Mouse (Mus musculus) heart, embryonic 10.5 days (tissue): ENCODE results near the gene Tnik. TPM values are rescaled to one million over a fixed set of nuclear protein-coding genes. Genes with fewer than 3 reads are reported as not detected.

Experiments
- DNase-seq: peaks from one replicate; pipeline ENCODE4 v3.0.0-alpha.2; 2017; ENCODE audit warnings: low spot score
- H3K27ac ChIP-seq: fragments of 300-500 bp; sonication (generic); 2 replicates; pipeline ENCODE4 v1.5.1; 2016; ENCODE audit warnings: mild to moderate bottlenecking
- H3K27me3 ChIP-seq: fragments of 300-500 bp; sonication (generic); 2 replicates; pipeline ENCODE4 v1.6.1; 2016; ENCODE audit warnings: mild to moderate bottlenecking; ENCODE audit not compliant: poor library complexity, insufficient read depth, severe bottlenecking
- H3K36me3 ChIP-seq: fragments of 300-500 bp; sonication (generic); 2 replicates; pipeline ENCODE4 v1.6.1; 2016; ENCODE audit warnings: mild to moderate bottlenecking, moderate library complexity
- H3K4me1 ChIP-seq: fragments of 300-500 bp; sonication (generic); 2 replicates; pipeline ENCODE4 v1.6.1; 2016; ENCODE audit warnings: mild to moderate bottlenecking
- H3K4me3 ChIP-seq: fragments of 300-500 bp; sonication (generic); 2 replicates; pipeline ENCODE4 v1.5.1; 2016; ENCODE audit warnings: mild to moderate bottlenecking, moderate library complexity
- H3K9me3 ChIP-seq: fragments of 300-500 bp; sonication (generic); 2 replicates; pipeline ENCODE4 v1.6.1; 2016; ENCODE audit warnings: mild to moderate bottlenecking, moderate library complexity
- WGBS: fragments of 180-500 bp; shearing (Covaris S2); methylation state at CpG from one replicate; pipeline ENCODE4 v1.1.7; 2016; 5-methylcytosine and 5-hydroxymethylcytosine counted together
- polyA plus RNA-seq: library from polyadenylated mRNA; unstranded; fragments of >200 nt; fragmentation: Nextera tagmentation; extraction: Ambion mirVana; gene quantifications from 2 replicates; pipeline ENCODE4 v1.2.1, GENCODE M21; 2016

Gene Tnik
- polyA plus RNA-seq, 1 experiment from 2014 or later, result 5.9 TPM

DNA sequence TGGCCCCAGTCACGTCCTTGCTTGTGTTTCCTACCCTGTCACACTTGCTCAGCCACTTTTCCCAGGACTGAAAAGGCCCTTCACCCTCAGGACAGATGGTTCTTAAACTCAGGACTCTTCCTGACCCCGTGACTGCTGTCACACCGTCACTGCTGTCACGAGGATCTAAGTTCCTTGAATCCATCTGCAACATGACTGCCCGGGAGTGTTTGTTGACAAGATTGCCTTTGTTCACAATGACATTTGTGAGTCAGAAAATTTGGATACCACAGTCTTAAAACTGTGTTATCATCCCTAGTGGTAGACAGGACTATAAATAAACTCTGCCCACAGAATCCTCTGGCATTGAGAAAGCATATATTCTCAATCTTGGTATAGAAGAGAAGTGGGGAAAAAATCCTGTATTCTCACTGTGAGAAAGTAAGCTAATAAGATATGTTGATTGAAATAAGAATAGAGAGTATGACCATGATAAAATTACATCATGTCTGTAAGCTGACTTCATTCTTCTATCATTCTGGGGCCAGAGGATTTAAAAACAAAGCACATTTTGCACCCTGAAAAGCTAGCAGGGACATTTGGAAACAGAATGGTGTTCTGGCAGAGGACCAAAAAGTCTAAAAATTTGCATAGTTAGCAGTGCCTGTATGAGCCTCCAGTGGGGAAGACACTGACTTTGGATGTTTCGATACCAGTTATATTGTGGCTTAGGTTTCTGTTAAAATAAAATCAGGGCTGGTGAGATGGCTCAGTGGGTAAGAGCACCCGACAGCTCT, 293.0 kb downstream of the Tnik start:
- Histone ChIP-seq H3K27ac (0 out of 2 replicates have a peak overlapping the region, but pooled peaks have one; percentile 23), H3K9me3 (no peaks in the 10 kb centered on the region)
- 51% methylated on average over 7 of the region's 7 CpGs for WGBS

DNA sequence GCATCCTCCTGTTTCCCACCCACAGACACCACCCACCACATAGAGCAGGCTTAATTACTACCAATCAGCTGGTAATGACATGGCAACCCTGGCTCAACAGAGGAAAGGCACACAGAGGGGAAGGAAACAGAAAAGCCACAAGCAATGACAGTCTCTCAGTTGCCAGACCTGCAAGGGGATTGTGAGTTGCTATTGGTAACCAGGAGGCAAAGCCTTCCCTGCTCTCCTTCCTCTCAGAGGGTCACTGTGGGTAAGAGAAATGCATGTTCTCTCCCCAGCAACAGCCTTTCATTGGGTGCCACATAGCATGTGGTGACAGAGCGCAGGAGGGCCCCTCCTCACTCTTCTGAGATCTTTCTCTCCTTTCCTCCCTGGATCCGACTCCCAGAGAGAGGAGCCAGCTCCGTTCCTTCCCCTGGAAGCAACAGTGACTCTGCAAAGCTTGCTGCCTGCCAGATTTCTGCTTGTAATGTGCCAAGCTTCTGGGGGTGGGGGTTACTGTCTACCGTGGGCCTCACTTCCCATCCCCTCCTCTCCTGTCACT, 295.4 kb downstream of the Tnik start:
- Histone ChIP-seq H3K4me3 (no peak overlapping the region), H3K4me1 (peaks cover 19% of the 10 kb centered on the region), H3K9me3 (no peaks in the 10 kb centered on the region), H3K27me3 (no peaks in the 10 kb centered on the region; the same call in 1 of the 2 replicates), H3K27ac (no peak overlapping the region; the same call in 1 of the 2 replicates), H3K36me3 (no peaks in the 10 kb centered on the region)
- no peak for DNase-seq
- WGBS, result 45% methylated on average over 4 of the region's 4 CpGs

More for the DNA sequence above, 293.0 kb downstream of the Tnik start:
- Histone ChIP-seq H3K27me3 (no peaks in the 10 kb centered on the region; the same call in 1 of the 2 replicates), H3K4me1 (peaks cover 19% of the 10 kb centered on the region), H3K36me3 (no peaks in the 10 kb centered on the region), H3K4me3 (no peak overlapping the region)
- no peak for DNase-seq

DNA sequence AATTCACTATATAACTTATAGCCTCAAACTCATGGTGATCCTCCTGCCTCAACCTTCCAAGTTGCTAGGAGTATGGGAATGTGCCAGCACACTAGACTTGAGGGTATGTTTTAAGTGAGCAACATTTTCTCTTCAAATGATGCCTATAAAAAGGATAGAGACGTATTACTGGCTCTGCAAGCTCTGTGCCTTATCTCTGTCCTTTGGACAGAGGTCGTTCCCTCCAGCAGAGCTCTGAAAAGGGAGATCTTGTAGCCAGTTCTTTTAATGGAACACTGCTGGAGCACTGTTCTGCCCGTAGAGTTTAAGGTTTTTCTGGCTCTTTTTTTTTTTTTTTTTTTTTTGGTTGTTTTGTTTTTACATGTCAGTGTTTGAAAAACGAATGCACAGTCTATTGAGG, 298.4 kb downstream of the Tnik start:
- Histone ChIP-seq H3K9me3 (no peaks in the 10 kb centered on the region), H3K27ac (no peak overlapping the region), H3K4me3 (no peak overlapping the region), H3K27me3 (no peaks in the 10 kb centered on the region; the same call in 1 of the 2 replicates), H3K36me3 (no peaks in the 10 kb centered on the region), H3K4me1 (peaks cover 7% of the 10 kb centered on the region; the same call in 1 of the 2 replicates)
- 34% methylated on average over 4 of the region's 4 CpGs for WGBS
- DNase-seq, result no peak

DNA sequence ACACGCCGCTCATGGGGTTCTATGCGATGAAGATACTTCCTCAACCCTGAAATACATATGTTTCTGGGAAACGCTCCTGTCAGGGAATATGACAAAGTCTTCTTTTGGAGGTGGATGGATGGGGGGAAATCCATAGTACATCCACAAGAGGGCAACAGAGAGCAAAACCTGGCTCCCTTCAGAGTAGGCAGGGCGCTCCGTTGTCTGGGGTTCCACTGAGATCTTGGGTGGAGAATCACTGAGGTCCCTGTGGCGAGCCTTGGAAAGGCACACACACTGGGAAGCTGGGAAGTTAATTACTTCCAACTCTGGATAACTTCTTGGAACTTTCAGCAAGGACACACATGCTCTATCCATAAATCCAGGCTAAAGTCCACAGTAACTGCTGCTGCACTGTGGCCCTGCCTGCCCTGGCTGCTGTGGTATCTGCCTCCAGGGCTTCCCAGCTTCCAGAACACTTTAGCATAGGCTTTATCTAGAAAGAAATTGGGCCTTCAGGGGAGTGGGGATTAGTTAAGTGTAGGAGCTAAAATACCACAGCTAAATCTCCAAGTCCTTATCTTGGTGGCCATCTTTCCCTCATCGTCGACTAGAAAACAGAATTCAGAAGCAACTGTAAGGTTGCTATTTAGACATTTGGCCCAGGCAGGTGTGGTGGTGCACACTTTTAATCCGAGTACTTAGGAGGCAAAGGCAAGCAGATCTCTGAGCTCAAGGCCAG, 299.8 kb downstream of the Tnik start:
- no peak for DNase-seq
- H3K27ac ChIP-seq, result no peak overlapping the region
- peaks cover 7% of the 10 kb centered on the region; the same call in 1 of the 2 replicates for H3K4me1 ChIP-seq
- H3K36me3 ChIP-seq, result no peaks in the 10 kb centered on the region
- no peaks in the 10 kb centered on the region for H3K27me3 ChIP-seq
- WGBS, result 63% methylated on average over 10 of the region's 10 CpGs
- H3K4me3 ChIP-seq, result no peak overlapping the region
- H3K9me3 ChIP-seq, result no peaks in the 10 kb centered on the region

DNA sequence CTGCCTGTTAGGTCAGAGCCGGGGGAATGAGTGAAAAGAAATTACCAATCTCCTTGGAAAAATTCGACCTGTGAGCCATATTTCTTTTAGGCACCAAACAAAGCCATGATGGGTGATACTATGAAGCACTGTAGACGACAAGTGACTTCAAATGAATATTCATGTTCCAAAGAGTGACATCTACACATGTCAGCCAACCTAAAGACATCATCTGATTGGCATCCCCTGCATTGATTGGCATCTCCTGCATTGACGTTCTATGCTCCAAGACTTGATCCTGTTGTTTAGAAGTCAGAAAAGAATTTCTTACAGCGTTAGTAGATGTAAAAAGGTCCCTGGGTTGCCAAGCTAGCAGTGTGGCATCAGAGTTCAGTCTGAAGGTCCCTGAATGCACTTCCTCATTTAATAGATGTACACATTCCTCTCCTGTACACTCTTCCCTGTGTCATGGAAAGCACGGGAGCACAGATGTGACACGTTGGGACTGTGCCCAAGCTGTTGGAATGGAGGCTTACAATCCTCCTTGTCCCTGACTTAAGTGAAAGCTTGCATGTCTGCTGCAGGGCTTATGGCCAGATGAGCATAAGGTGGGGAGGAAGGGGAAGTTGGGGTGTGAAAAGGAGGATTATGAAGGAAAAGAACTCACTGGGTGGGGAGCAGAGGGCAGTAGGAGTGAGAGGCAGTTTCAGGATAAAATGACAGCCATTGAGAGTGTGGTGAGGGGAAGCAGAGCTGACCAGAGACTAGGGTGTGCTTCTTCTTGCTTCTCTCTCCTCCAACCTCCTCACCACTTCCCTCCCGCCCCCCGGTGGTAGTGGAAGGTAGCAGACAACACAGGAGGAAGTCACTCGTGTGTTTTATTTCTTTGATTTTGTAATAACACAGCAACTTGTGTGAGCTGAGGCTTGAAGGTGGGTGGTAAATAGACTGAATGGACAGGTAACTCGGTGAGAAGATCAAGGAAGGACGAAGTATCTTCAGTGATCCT, 301.6 kb downstream of the Tnik start:
- no peak for DNase-seq
- no peaks in the 10 kb centered on the region for H3K9me3 ChIP-seq
- no peaks in the 10 kb centered on the region for H3K36me3 ChIP-seq
- no peaks in the 10 kb centered on the region for H3K27me3 ChIP-seq
- no peaks in the 10 kb centered on the region for H3K4me1 ChIP-seq
- H3K4me3 ChIP-seq, result no peak overlapping the region
- no peak overlapping the region for H3K27ac ChIP-seq
- WGBS, result 76% methylated on average over 12 of the region's 12 CpGs

DNA sequence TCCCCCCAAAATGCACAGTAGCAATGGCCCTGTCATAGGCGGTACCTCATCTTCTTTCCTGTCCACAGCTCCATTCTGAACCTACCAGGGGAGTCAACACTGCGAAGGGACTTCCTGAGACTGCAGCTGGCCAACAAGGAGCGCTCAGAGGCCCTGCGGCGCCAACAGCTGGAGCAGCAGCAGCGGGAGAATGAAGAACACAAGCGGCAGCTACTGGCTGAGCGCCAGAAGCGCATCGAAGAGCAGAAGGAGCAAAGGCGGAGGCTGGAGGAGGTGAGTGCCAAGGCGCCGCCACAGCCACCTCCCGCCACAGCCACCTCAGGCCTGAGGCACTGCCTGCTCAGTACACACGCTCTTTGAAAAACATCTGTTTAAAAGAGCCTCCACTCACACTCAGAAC, 314.3 kb downstream of the Tnik start:
- WGBS, result 18% methylated on average over 15 of the region's 15 CpGs
- H3K4me1 ChIP-seq, result peaks cover 7% of the 10 kb centered on the region
- DNase-seq, result no peak
- no peaks in the 10 kb centered on the region for H3K27me3 ChIP-seq
- no peaks in the 10 kb centered on the region for H3K9me3 ChIP-seq
- H3K27ac ChIP-seq, result no peak overlapping the region
- no peak overlapping the region for H3K4me3 ChIP-seq
- H3K36me3 ChIP-seq, result no peaks in the 10 kb centered on the region

DNA sequence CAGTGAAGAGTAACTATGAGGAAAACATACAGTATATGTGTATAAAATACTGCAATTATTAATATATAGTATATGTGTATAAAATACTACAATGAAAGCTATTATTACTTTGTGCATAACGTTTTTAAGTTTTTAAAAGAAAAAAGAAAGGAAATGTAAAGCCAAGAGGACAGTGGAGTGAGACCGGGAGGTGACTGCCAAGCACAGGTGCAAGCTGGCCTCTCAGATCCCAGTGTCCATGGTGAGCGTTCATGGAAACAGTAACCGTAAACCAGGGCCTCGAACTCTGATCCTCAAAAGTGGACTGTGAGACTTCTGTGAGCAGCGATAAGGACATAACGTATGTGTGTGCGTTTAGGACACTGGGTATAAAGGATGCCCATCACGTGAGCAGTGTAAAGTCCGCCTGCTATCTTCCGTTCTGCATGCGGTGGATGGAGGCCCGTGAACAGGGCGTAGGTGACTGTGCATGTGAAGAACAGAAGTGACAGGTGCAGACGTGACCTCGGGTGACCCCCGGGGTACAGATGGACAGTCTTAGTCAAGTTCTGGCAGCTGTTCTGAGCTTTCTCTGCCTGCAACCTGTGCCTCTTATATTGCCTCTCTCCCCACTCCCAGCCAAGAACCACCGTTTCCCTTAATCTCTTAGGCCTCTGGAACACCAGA, 316.1 kb downstream of the Tnik start:
- no peaks in the 10 kb centered on the region for H3K36me3 ChIP-seq
- no peak overlapping the region for H3K27ac ChIP-seq
- H3K27me3 ChIP-seq, result no peaks in the 10 kb centered on the region
- DNase-seq, result no peak
- H3K4me3 ChIP-seq, result no peak overlapping the region
- H3K4me1 ChIP-seq, result peaks cover 7% of the 10 kb centered on the region
- H3K9me3 ChIP-seq, result no peaks in the 10 kb centered on the region
- 75% methylated on average over 18 of the region's 18 CpGs for WGBS

DNA sequence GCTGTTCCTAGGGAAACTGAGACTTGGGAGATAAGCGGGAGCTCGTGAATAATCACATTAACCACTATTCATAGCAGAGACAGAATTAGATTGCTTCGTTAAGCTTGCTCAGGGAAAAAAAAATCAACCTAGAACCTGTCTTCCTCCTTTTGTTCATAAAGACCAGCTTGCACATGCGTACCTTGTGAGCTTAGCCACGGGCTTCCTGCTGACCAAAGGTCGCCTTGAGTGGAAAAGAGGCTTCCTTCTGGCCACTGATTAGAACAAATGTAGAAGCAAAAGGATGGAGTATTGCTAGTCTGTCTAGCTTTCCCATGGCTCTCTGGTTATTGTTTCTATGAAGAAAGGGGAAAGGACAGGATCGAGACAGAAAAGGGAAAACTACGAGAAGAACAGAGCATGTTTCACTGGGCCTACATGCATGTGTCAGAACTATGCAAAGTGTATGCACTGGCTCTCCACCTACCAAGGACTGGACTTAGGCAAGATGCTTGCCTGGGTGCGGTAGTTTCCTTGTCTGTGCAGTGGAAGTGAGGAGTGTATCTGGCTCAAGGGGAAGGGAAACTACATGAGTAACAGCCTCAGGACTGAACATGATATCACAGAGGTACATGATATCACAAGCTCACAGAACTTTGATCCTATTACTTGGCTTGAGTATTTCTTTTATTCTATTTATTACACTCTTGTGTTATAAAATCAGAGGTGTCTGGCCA, 322.9 kb downstream of the Tnik start:
- H3K9me3 ChIP-seq, result no peaks in the 10 kb centered on the region
- H3K4me1 ChIP-seq, result no peaks in the 10 kb centered on the region
- DNase-seq, result no peak
- H3K27ac ChIP-seq, result no peak overlapping the region
- H3K4me3 ChIP-seq, result no peak overlapping the region
- no peaks in the 10 kb centered on the region for H3K36me3 ChIP-seq
- WGBS, result 77% methylated on average over 9 of the region's 9 CpGs
- H3K27me3 ChIP-seq, result no peaks in the 10 kb centered on the region

DNA sequence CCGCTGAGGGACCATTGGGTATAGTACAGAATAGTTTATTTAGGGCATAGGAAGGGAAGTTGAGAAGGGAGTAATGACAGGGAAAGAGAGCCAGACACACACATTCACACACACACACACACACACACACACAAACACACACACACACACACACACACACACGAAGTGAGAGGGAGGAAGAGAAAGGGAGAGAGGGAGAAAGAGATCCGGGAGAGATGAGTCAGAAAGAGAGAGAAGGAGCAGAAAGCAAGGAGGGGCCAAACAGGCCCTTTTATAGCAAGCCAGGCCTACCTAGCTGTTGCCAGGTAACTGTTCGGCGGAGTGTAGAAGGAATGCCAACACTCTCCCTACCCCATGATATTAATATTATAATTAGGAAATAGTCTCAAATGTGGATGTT, 324.8 kb downstream of the Tnik start:
- Histone ChIP-seq H3K9me3 (no peaks in the 10 kb centered on the region), H3K36me3 (no peaks in the 10 kb centered on the region), H3K4me1 (no peaks in the 10 kb centered on the region), H3K27ac (no peak overlapping the region), H3K4me3 (no peak overlapping the region), H3K27me3 (no peaks in the 10 kb centered on the region)
- 87% methylated on average over 5 of the region's 5 CpGs for WGBS
- DNase-seq, result no peak

DNA sequence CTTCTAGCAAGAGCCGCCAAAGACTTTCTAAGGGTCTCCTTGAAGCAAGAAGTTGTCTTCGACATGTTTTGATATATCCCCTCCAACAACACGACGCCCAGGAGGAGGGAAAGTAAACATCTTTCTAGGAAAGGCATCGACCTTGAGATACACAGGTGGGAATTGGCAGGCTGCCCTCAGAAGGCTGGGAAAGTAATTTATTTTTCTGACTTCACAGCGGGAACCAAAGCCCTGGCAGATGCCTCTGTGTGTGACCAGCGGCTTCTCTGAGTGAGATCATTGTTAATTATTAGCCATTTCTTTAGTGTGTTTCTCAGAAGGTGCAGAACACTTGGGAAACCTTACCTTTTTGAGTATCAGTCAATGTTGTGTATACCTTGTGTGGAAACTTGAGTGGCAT, 328.3 kb downstream of the Tnik start:
- Histone ChIP-seq H3K4me3 (no peak overlapping the region), H3K4me1 (no peaks in the 10 kb centered on the region), H3K9me3 (no peaks in the 10 kb centered on the region), H3K36me3 (peaks cover 3% of the 10 kb centered on the region; the same call in 1 of the 2 replicates), H3K27me3 (no peaks in the 10 kb centered on the region), H3K27ac (no peak overlapping the region)
- 70% methylated on average over 7 of the region's 7 CpGs for WGBS
- DNase-seq, result no peak

DNA sequence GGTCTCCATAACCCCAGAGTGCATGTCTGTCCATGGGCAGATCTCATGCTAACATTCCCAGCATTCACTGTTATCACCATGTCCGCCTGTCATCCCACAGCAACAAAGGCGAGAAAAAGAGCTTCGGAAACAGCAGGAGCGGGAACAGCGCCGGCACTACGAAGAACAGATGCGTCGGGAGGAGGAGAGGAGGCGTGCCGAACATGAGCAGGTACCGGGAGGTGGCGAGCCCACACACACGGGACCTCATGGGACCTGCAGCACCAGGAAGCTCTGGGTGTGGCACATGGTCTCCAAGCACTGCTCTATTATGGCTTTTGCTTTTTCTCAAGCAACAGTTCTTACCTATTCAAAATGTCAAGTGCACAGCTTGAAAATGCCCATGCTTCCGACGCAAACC, 330.9 kb downstream of the Tnik start:
- H3K27ac ChIP-seq, result no peak overlapping the region
- no peaks in the 10 kb centered on the region for H3K9me3 ChIP-seq
- H3K36me3 ChIP-seq, result peaks cover 6% of the 10 kb centered on the region; the same call in 1 of the 2 replicates
- 84% methylated on average over 16 of the region's 16 CpGs for WGBS
- H3K27me3 ChIP-seq, result no peaks in the 10 kb centered on the region
- no peak overlapping the region for H3K4me3 ChIP-seq
- H3K4me1 ChIP-seq, result no peaks in the 10 kb centered on the region
- DNase-seq, result peak; percentile 47
